ENCODE assay signal across 9 mouse cellular contexts in genomic region chr5:113954421-113954820, GRCm38 (mm10). TPM values are rescaled to one million over a fixed set of nuclear protein-coding genes. Genes with fewer than 3 reads are reported as not detected.
A peak's percentile ranks its signal among the peaks of the same experiment; 100 is the strongest.
DNase-seq lines count a peak whose midpoint lies in the region; ATAC-seq and TF ChIP-seq lines count a peak whose summit lies in the region.
"Had no signal": no experiment of that assay in that cellular context is flagged by ENCODE, and none has a peak within 500 bp of the region (broad histone marks: within the 10 kb centered on the region; RNA-seq: fewer than 3 reads in every experiment).

No protein-coding gene starts in this region.

- no peak overlapping the region for H3K4me3 ChIP-seq in G1E (ENCODE audit: low read depth, low read length)
- H3K4me3 ChIP-seq in forebrain, postnatal 0 days (ENCODE audit: low read depth, low read length): no peak overlapping the region

- TF ChIP-seq CTCF in G1E (IDR thresholded peaks at IDR 0.05; ENCODE audit: low read depth, low read length): peak; percentile 83
- TF ChIP-seq CTCF in forebrain, postnatal 0 days (IDR thresholded peaks at IDR 0.05; ENCODE audit: low read depth): peak; percentile 97

- H3K27me3 ChIP-seq in G1E (ENCODE audit: insufficient read depth, low read length): no peaks in the 10 kb centered on the region
- no peaks in the 10 kb centered on the region for H3K27me3 ChIP-seq in forebrain, postnatal 0 days (ENCODE audit: insufficient read depth, low read length)

- DNase-seq in G1E (ENCODE audit: low spot score): peak; percentile 48
- DNase-seq in cerebellum, adult 11-12 months: peak; percentile 71
- DNase-seq in forebrain, postnatal 0 days: peak; percentile 93
- DNase-seq in heart, postnatal 36 days: peak; percentile 89 to 90
- DNase-seq in layer of hippocampus, adult 9-10 months (ENCODE audit: low spot score): peak; percentile 81
- DNase-seq in lung, postnatal 14 days: peak; percentile 92
- DNase-seq in retina, embryonic 14.5 days (ENCODE audit: low spot score): peak; percentile 91
- DNase-seq in urinary bladder, adult 18-20 months (ENCODE audit: low spot score in 2 of 2): peak; percentile 60 to 77

- H3K4me2 ChIP-seq in forebrain, postnatal 0 days (ENCODE audit: low read depth): no peak overlapping the region

- peaks cover 34% of the 10 kb centered on the region for H3K4me1 ChIP-seq in G1E (ENCODE audit: insufficient read depth, low read depth, low read length)
- H3K4me1 ChIP-seq in forebrain, postnatal 0 days (ENCODE audit: insufficient read depth): no peaks in the 10 kb centered on the region

- no peak overlapping the region for H3K27ac ChIP-seq in forebrain, postnatal 0 days (ENCODE audit: low read depth, low read length)
- H3K27ac ChIP-seq: macrophage had no signal

- intact Hi-C loops in heart, postnatal 36 days (cut with DNase I): loop anchor here (1.0 to 2.0 kb wide), 4 partner anchors 24 to 181 kb away; partner anchors contain the start of gene Coro1c

- H3K9me3 ChIP-seq in G1E (replicated peaks): no peaks in the 10 kb centered on the region
- no peaks in the 10 kb centered on the region for H3K9me3 ChIP-seq in forebrain, postnatal 0 days (ENCODE audit: low read length)

- 0 out of 2 replicates have a peak overlapping the region, but pooled peaks have one; percentile 1 for H3K9ac ChIP-seq in forebrain, postnatal 0 days

- 10% methylated on average over 7 of the region's 7 CpGs for WGBS in forebrain, postnatal 0 days

- peaks cover 61% of the 10 kb centered on the region for H3K36me3 ChIP-seq in G1E (replicated peaks)
- peaks cover 46% of the 10 kb centered on the region for H3K36me3 ChIP-seq in forebrain, postnatal 0 days (ENCODE audit: insufficient read depth)

- no peak for ATAC-seq in G1E (ENCODE audit: extremely low read depth, insufficient number of reproducible peaks, low FRiP score, poor library complexity, severe bottlenecking)
- peak; percentile 87 for ATAC-seq in forebrain, postnatal 0 days

RNA-seq across cellular contexts. Expression of gene Ssh1, which starts 39.3 kb away (rescaled TPM):
- total RNA-seq in G1E (2014; fragmentation: Nextera tagmentation): 18.0 and 28.4 TPM in 2 replicates
- 3.3 and 3.9 TPM in 2 replicates for total RNA-seq in G1E (2017)
- polyA plus RNA-seq in G1E (2012): 12.4 and 13.8 TPM in 2 replicates
- 7.9 and 11.5 TPM in 2 replicates for total RNA-seq in forebrain, postnatal 0 days (2014; rRNA removed)
- polyA plus RNA-seq in forebrain, postnatal 0 days (2015; fragmentation: Nextera tagmentation; extraction: Ambion mirVana): 8.2 and 10.4 TPM in 2 replicates
- total RNA-seq in heart, postnatal 36 days (2021): 10 to 100 TPM; 14.7 to 15.7 TPM

RNA-seq across cellular contexts. Expression of gene Coro1c, which starts 45.9 kb away (rescaled TPM):
- total RNA-seq in G1E (2014; fragmentation: Nextera tagmentation) (77.5 and 83.7 TPM in 2 replicates), G1E (2017) (70.5 and 77.3 TPM in 2 replicates)
- 56.6 and 59.1 TPM in 2 replicates for polyA plus RNA-seq in G1E (2012)
- total RNA-seq in forebrain, postnatal 0 days (2014; rRNA removed): 159 and 178 TPM in 2 replicates
- polyA plus RNA-seq in forebrain, postnatal 0 days (2015; fragmentation: Nextera tagmentation; extraction: Ambion mirVana): 148 and 167 TPM in 2 replicates
- total RNA-seq in heart, postnatal 36 days (2021): 10 to 100 TPM; 34.3 to 37.5 TPM

RNA-seq across cellular contexts. Expression of gene Dao, which starts 49.1 kb away (rescaled TPM):
- total RNA-seq in G1E (2014; fragmentation: Nextera tagmentation): not detected in 2 replicates
- not detected in 2 replicates for total RNA-seq in G1E (2017)
- not detected in 2 replicates for polyA plus RNA-seq in G1E (2012)
- not detected in 2 replicates for total RNA-seq in forebrain, postnatal 0 days (2014; rRNA removed)
- not detected in 2 replicates for polyA plus RNA-seq in forebrain, postnatal 0 days (2015; fragmentation: Nextera tagmentation; extraction: Ambion mirVana)
- total RNA-seq in heart, postnatal 36 days (2021): not detected
- polyA plus RNA-seq: macrophage had no signal
